Mouse (Mus musculus): ENCODE measurements around the gene Ehd2. TPM values are rescaled to one million over a fixed set of nuclear protein-coding genes. Genes with fewer than 3 reads are reported as not detected.

The Ehd2 gene
- polyA plus RNA-seq, 1 experiment, result 30.2 TPM

DNA sequence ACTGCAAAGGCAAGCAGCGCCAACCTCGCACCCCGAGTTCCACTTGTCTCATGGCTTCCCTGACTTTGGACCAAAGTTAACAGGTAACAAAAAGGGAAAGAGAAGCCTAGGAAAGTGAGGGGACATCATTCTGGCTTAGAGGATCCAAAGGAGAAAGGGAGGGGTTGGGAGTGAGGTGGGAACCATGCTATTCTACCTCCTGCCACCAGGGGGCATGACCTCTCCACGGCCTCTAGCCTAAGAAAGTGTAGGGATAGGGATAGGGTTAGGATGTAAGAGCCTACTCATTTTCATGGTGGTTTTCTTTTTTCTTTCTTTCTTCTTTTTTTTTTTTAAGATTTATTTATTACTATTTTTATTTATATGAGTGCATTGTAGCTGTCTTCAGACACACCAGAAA is 8.5 kb upstream of the Ehd2 start:
- DNase-seq, result peak; percentile 61
- Histone ChIP-seq H3K27ac (ENCODE audit: insufficient read depth, low read depth, low read length) (no peak overlapping the region), H3K4me3 (ENCODE audit: insufficient read depth, low read depth, low read length) (no peak overlapping the region), H3K36me3 (ENCODE audit: control insufficient read depth, insufficient read depth, low read length) (peaks cover 4% of the 10 kb centered on the region), H3K27me3 (replicated peaks; ENCODE audit: control insufficient read depth, insufficient read depth, low read length) (no peaks in the 10 kb centered on the region), H3K4me1 (ENCODE audit: control insufficient read depth, insufficient read depth, low read length) (peaks cover 10% of the 10 kb centered on the region)
- TF ChIP-seq CTCF (conservative IDR thresholded peaks at IDR 0.05; ENCODE audit: insufficient read depth, insufficient read length, low read depth, low read length) (peak; percentile 93), POLR2A (IDR thresholded peaks at IDR 0.05; ENCODE audit: low read depth, low read length) (no peak)
- 69% methylated on average over 4 of the region's 4 CpGs for whole genome bisulfite sequencing

DNA sequence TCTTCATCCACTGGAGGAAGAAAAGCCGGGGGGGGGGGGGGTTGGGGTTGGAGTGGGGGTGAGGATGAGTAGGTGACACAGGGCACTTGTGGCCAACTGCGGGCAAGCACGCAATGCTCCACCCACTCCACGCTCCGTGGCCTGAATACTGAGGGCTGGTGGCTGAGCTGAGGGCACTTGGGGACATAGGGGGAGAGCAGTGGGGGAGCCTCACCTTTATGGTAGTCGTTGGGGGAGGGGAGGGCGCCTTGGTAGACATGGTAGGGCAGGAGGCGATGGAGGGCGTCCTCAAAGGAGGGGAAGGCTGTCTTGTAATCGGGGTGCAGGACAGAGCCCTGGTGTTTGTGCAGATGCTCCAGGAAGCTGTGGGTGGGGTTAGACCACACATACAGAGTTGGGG is 8.1 kb upstream of the Ehd2 start:
- TF ChIP-seq CTCF (conservative IDR thresholded peaks at IDR 0.05; ENCODE audit: insufficient read depth, insufficient read length, low read depth, low read length), result no peak
- Histone ChIP-seq H3K4me3 (ENCODE audit: insufficient read depth, low read depth, low read length) (no peak overlapping the region), H3K36me3 (ENCODE audit: control insufficient read depth, insufficient read depth, low read length) (peaks cover 4% of the 10 kb centered on the region), H3K27ac (ENCODE audit: insufficient read depth, low read depth, low read length) (no peak overlapping the region), H3K4me1 (ENCODE audit: control insufficient read depth, insufficient read depth, low read length) (peaks cover 5% of the 10 kb centered on the region), H3K27me3 (replicated peaks; ENCODE audit: control insufficient read depth, insufficient read depth, low read length) (no peaks in the 10 kb centered on the region)
- WGBS, result 86% methylated on average over 10 of the region's 10 CpGs
- DNase-seq, result no peak

DNA sequence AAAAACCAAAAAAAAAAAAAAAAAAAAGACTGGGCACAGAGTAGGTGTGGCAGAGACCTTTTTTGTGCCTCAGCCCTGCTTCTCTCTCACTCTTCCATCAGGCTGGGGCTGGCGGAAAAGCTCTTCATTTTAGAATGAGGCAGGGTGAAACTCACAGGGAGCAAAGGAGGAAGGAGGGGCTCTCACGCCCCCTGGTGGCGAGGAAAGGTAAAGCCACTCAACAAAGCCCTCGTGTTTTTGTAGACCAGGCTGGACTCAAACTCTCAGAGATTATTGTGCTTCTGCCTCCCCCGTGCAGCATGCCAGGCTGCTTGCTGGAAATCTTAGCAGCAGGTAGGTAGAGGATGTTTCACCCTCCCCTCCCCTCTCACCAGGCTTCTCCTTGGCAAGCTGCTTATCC is 7.3 kb upstream of the Ehd2 start:
- DNase-seq, result peak; percentile 70
- Histone ChIP-seq H3K4me1 (ENCODE audit: control insufficient read depth, insufficient read depth, low read length) (no peaks in the 10 kb centered on the region), H3K4me3 (ENCODE audit: insufficient read depth, low read depth, low read length) (no peak overlapping the region), H3K27me3 (replicated peaks; ENCODE audit: control insufficient read depth, insufficient read depth, low read length) (no peaks in the 10 kb centered on the region), H3K27ac (ENCODE audit: insufficient read depth, low read depth, low read length) (no peak overlapping the region), H3K36me3 (ENCODE audit: control insufficient read depth, insufficient read depth, low read length) (peaks cover 4% of the 10 kb centered on the region)
- WGBS, result 27% methylated on average over 5 of the region's 5 CpGs
- TF ChIP-seq POLR2A (IDR thresholded peaks at IDR 0.05; ENCODE audit: low read depth, low read length) (no peak), CTCF (conservative IDR thresholded peaks at IDR 0.05; ENCODE audit: insufficient read depth, insufficient read length, low read depth, low read length) (peak; percentile 85)

DNA sequence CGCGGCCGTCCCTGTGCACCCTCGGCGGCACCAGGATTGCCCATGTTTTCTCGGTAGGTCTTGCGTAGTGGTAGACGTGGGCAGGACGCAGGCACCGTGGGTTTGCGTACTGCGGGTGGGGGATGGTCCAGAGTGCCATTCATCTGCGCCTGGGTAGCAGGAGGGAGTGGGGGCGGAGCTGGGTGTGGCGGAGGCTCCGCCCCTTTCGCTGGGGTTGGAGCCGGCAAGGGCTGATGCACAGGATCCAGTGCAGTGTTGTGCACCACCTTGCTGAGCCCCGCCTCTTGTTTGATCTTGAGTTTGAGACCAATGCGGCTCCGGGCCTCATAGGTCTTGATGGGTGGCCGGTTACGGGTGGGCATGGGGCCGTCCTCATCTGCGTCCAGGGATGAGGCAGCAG is 4.9 kb upstream of the Ehd2 start:
- TF ChIP-seq CTCF (conservative IDR thresholded peaks at IDR 0.05; ENCODE audit: insufficient read depth, insufficient read length, low read depth, low read length), result no peak
- TF ChIP-seq POLR2A (IDR thresholded peaks at IDR 0.05; ENCODE audit: low read depth, low read length), result no peak
- DNase-seq, result no peak
- no peaks in the 10 kb centered on the region for H3K4me1 ChIP-seq (ENCODE audit: control insufficient read depth, insufficient read depth, low read length)
- no peaks in the 10 kb centered on the region for H3K27me3 ChIP-seq (replicated peaks; ENCODE audit: control insufficient read depth, insufficient read depth, low read length)
- H3K4me3 ChIP-seq (ENCODE audit: insufficient read depth, low read depth, low read length), result no peak overlapping the region
- 75% methylated on average over 25 of the region's 25 CpGs for WGBS
- no peak overlapping the region for H3K27ac ChIP-seq (ENCODE audit: insufficient read depth, low read depth, low read length)
- peaks cover 4% of the 10 kb centered on the region for H3K36me3 ChIP-seq (ENCODE audit: control insufficient read depth, insufficient read depth, low read length)

DNA sequence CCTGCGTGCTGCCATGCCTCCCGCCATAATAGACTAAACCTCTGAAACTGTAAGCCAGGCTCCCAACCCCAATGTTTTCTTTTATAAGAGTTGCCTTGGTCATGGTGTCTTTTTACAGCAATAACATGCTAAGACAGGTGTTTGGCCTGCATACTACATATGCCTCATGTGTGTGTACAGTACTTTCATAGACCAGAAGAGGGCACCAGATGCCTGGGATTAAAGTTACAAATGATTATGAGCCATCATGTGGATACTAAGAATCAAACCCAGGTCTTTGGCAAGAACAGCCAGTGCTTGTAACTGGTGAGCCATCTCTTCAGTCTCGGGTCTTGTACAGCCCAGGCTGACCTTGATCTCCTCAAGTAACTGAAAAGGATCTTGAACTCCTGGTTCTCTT is 2.3 kb upstream of the Ehd2 start:
- no peak overlapping the region for H3K4me3 ChIP-seq (ENCODE audit: insufficient read depth, low read depth, low read length)
- no peaks in the 10 kb centered on the region for H3K4me1 ChIP-seq (ENCODE audit: control insufficient read depth, insufficient read depth, low read length)
- no peak for TF ChIP-seq POLR2A (IDR thresholded peaks at IDR 0.05; ENCODE audit: low read depth, low read length)
- TF ChIP-seq CTCF (conservative IDR thresholded peaks at IDR 0.05; ENCODE audit: insufficient read depth, insufficient read length, low read depth, low read length), result no peak
- peaks cover 4% of the 10 kb centered on the region for H3K36me3 ChIP-seq (ENCODE audit: control insufficient read depth, insufficient read depth, low read length)
- H3K27me3 ChIP-seq (replicated peaks; ENCODE audit: control insufficient read depth, insufficient read depth, low read length), result no peaks in the 10 kb centered on the region
- DNase-seq, result no peak
- no peak overlapping the region for H3K27ac ChIP-seq (ENCODE audit: insufficient read depth, low read depth, low read length)
- WGBS, result 79% methylated on average over 3 of the region's 3 CpGs

DNA sequence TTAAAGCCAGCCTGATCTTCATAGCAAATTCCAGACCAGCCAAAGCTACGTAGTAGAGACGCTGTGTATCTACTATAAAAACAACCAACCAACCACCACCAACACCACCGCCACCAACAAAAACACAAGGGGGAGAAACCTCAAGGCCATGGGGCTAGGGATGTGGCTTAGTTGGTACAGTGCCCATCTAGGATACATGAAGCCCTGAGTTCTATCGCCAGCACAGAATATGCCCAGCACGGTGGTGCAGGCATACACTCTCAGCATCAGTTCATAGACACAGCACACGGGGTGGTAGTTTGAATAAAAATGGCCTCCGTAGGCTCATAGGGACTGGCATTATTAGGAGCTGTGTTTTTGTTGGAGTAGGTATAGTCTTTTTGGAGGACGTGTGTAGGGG is 955 bp upstream of the Ehd2 start:
- 83% methylated on average over 8 of the region's 8 CpGs for WGBS

DNA sequence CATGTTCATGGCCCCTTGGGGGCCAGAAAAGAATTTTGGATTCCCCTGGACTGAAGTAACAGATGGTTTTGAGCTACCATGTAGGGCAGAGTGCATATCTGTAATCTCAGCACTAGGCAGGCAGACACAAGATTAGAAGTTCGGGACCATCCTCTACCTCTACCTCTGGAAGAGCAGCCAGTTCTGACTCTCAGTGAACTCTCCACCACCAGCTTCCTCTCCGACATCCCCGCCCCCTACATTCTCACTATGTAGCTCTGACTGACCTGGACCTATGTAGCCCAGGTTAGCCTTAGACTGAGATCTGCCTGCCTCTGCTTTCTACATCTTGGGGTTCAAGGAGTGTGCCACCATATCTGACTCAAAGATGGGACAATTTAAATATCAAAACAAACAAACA is 878 bp downstream of the Ehd2 start:
- H3K27me3 ChIP-seq (replicated peaks; ENCODE audit: control insufficient read depth, insufficient read depth, low read length), result no peaks in the 10 kb centered on the region
- TF ChIP-seq CTCF (conservative IDR thresholded peaks at IDR 0.05; ENCODE audit: insufficient read depth, insufficient read length, low read depth, low read length), result no peak
- TF ChIP-seq POLR2A (IDR thresholded peaks at IDR 0.05; ENCODE audit: low read depth, low read length), result no peak
- DNase-seq, result no peak
- H3K4me3 ChIP-seq (ENCODE audit: insufficient read depth, low read depth, low read length), result peak overlapping the region; percentile 77
- no peak overlapping the region for H3K27ac ChIP-seq (ENCODE audit: insufficient read depth, low read depth, low read length)
- no peaks in the 10 kb centered on the region for H3K36me3 ChIP-seq (ENCODE audit: control insufficient read depth, insufficient read depth, low read length)
- H3K4me1 ChIP-seq (ENCODE audit: control insufficient read depth, insufficient read depth, low read length), result peaks cover 7% of the 10 kb centered on the region; the same call in 1 of the 2 replicates
- WGBS, result 87% methylated on average over 3 of the region's 3 CpGs

More for the DNA sequence above, 955 bp upstream of the Ehd2 start:
- no peak for TF ChIP-seq POLR2A (IDR thresholded peaks at IDR 0.05; ENCODE audit: low read depth, low read length)
- no peak for TF ChIP-seq CTCF (conservative IDR thresholded peaks at IDR 0.05; ENCODE audit: insufficient read depth, insufficient read length, low read depth, low read length)
- no peak for DNase-seq
- Histone ChIP-seq H3K4me3 (ENCODE audit: insufficient read depth, low read depth, low read length) (no peak overlapping the region), H3K36me3 (ENCODE audit: control insufficient read depth, insufficient read depth, low read length) (peaks cover 4% of the 10 kb centered on the region), H3K27me3 (replicated peaks; ENCODE audit: control insufficient read depth, insufficient read depth, low read length) (no peaks in the 10 kb centered on the region), H3K27ac (ENCODE audit: insufficient read depth, low read depth, low read length) (no peak overlapping the region), H3K4me1 (ENCODE audit: control insufficient read depth, insufficient read depth, low read length) (no peaks in the 10 kb centered on the region)
